Mouse (Mus musculus) myocyte (in vitro differentiated cells): ENCODE results near the gene Zdhhc15. TPM values are rescaled to one million over a fixed set of nuclear protein-coding genes. Genes with fewer than 3 reads are reported as not detected.
"Not testable (repeated sequence)": the region's sequence is repeated elsewhere in the genome, so short reads cannot be mapped to it uniquely, and the experiment has no call there.

Experiments used
- H3K27me3 ChIP-seq: one replicate; pipeline ENCODE4 v1.6.1; 2011; ENCODE audit not compliant: control insufficient read depth, insufficient read depth, insufficient read length
- H3K36me3 ChIP-seq: one replicate; pipeline ENCODE4 v1.6.1; 2011; ENCODE audit not compliant: control insufficient read depth, insufficient read depth
- H3K4me2 ChIP-seq: one replicate; pipeline ENCODE4 v1.6.1; 2011; ENCODE audit warnings: low read depth, control low read depth
- H3K4me3 ChIP-seq: one replicate; pipeline ENCODE4 v1.5.1; 2011; ENCODE audit warnings: mild to moderate bottlenecking, control low read depth, moderate library complexity
- H3K79me2 ChIP-seq: one replicate; pipeline ENCODE4 v1.6.1; 2011; ENCODE audit not compliant: control insufficient read depth, insufficient read depth
- H3ac ChIP-seq: one replicate; pipeline ENCODE4 v1.6.1; 2011; ENCODE audit not compliant: control insufficient read depth, insufficient read length
- CEBPB ChIP-seq: IDR thresholded peaks from 2 replicates; pipeline ENCODE4 v1.6.1; 2011; ENCODE audit warnings: mild to moderate bottlenecking, moderate library complexity; ENCODE audit not compliant: poor library complexity, insufficient read depth, severe bottlenecking
- E2F4 ChIP-seq: IDR thresholded peaks from one replicate; pipeline ENCODE4 v1.6.1; 2011; ENCODE audit warnings: mild to moderate bottlenecking, control low read depth, moderate library complexity; ENCODE audit not compliant: insufficient read depth
- MAX ChIP-seq: IDR thresholded peaks from one replicate; pipeline ENCODE4 v1.6.1; 2011; ENCODE audit warnings: low read depth, mild to moderate bottlenecking, control low read depth
- MYOD1 ChIP-seq, 3 experiments: IDR thresholded peaks; one replicate each; pipeline ENCODE4 v1.6.1; 2011; ENCODE audit warnings: control low read depth in 2 of 3, low read depth in 2 of 3, mild to moderate bottlenecking in 2 of 3, moderate library complexity in 1 of 3; ENCODE audit not compliant: insufficient read length in 2 of 3, control insufficient read depth in 1 of 3
- MYOG ChIP-seq, 3 experiments: IDR thresholded peaks; one replicate each; pipeline ENCODE4 v1.6.1; 2011; ENCODE audit warnings: control low read depth in 2 of 3, low read depth in 2 of 3, mild to moderate bottlenecking in 2 of 3; ENCODE audit not compliant: insufficient read length in 2 of 3, control insufficient read depth in 1 of 3, insufficient read depth in 1 of 3
- POLR2A ChIP-seq: IDR thresholded peaks from one replicate; pipeline ENCODE4 v1.6.1; 2011; ENCODE audit warnings: low read depth, mild to moderate bottlenecking, control low read depth, moderate library complexity; ENCODE audit not compliant: insufficient read length
- POLR2AphosphoS2 ChIP-seq: IDR thresholded peaks from one replicate; pipeline ENCODE4 v1.6.1; 2011; ENCODE audit warnings: low read depth, control low read depth; ENCODE audit not compliant: insufficient read length
- REST ChIP-seq: IDR thresholded peaks from one replicate; pipeline ENCODE4 v1.6.1; 2011; ENCODE audit warnings: mild to moderate bottlenecking, control low read depth, moderate library complexity; ENCODE audit not compliant: insufficient read depth, insufficient read length
- SRF ChIP-seq: IDR thresholded peaks from one replicate; pipeline ENCODE4 v1.6.1; 2011; ENCODE audit warnings: low read depth; ENCODE audit not compliant: control insufficient read depth, insufficient read length
- TCF12 ChIP-seq: IDR thresholded peaks from one replicate; pipeline ENCODE4 v1.6.1; 2011; ENCODE audit warnings: mild to moderate bottlenecking, control low read depth; ENCODE audit not compliant: poor library complexity, insufficient read depth, severe bottlenecking
- TCF3 ChIP-seq: IDR thresholded peaks from one replicate; pipeline ENCODE4 v1.6.1; 2011; ENCODE audit warnings: low read depth, control low read depth; ENCODE audit not compliant: insufficient read length
- USF1 ChIP-seq: IDR thresholded peaks from one replicate; pipeline ENCODE4 v1.6.1; 2011; ENCODE audit warnings: low read depth, mild to moderate bottlenecking, control low read depth, moderate library complexity
- polyA plus RNA-seq: library from polyadenylated mRNA; unstranded; fragments of >200 nt; fragmentation: generic; extraction: Trizol; gene quantifications from one replicate; pipeline ENCODE4 v1.2.1, GENCODE M21; 2012; ENCODE audit warnings: missing spikeins

The Zdhhc15 gene
- polyA plus RNA-seq, 1 experiment, result 0.56 TPM

- H3ac ChIP-seq, H3K27me3 ChIP-seq, H3K36me3 ChIP-seq, H3K79me2 ChIP-seq, H3K4me3 ChIP-seq, H3K4me2 ChIP-seq: not testable (repeated sequence)
Measured at GRCm38 (mm10) chrX:104602168-104602859, 68.5 kb downstream of the Zdhhc15 start.

GRCm38 (mm10) chrX:104573946-104574345 is 96.9 kb downstream of the Zdhhc15 start:
- no peaks in the 10 kb centered on the region for H3K27me3 ChIP-seq
- no peaks in the 10 kb centered on the region for H3K79me2 ChIP-seq
- no peak for TF ChIP-seq SRF
- TF ChIP-seq CEBPB, result no peak
- TF ChIP-seq TCF12, result no peak
- TF ChIP-seq E2F4, result no peak
- H3K36me3 ChIP-seq, result no peaks in the 10 kb centered on the region
- H3ac ChIP-seq, result no peak overlapping the region
- no peak overlapping the region for H3K4me2 ChIP-seq
- no peak overlapping the region for H3K4me3 ChIP-seq

DNA sequence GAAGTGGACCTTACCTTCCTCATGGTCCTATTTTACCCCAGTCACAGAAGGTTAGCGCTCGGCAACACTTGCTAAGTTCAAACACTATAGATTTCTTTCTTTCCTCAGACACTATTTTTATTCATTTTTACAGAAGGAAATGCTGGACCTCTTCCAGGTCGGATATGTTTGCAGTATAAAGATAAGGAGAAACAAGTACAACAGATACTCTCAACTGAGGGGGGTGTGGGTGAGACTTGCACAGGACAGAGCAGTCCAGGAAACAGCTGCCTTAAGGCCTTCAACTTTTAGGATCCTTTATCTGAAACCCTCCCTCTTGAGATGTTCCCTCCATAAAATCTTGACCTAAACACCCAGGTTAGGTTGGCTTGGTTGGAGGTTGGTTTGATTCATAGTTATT is 103.4 kb downstream of the Zdhhc15 start:
- TF ChIP-seq TCF3, result no peak
- TF ChIP-seq TCF12, result no peak
- TF ChIP-seq MYOG (IDR thresholded peaks at IDR 0.05; ENCODE audit: control insufficient read depth in 1 of 3, insufficient read depth in 1 of 3, insufficient read length in 2 of 3, low read depth in 2 of 3), result no peak
- TF ChIP-seq CEBPB, result no peak
- TF ChIP-seq E2F4, result no peak
- no peak for TF ChIP-seq POLR2AphosphoS2
- no peak for TF ChIP-seq SRF
- TF ChIP-seq USF1, result no peak
- TF ChIP-seq POLR2A, result no peak
- no peak for TF ChIP-seq REST
- no peak for TF ChIP-seq MAX
- TF ChIP-seq MYOD1 (IDR thresholded peaks at IDR 0.05; ENCODE audit: control insufficient read depth in 1 of 3, insufficient read length in 2 of 3, low read depth in 2 of 3), result no peak
- H3ac ChIP-seq, result no peak overlapping the region
- H3K36me3 ChIP-seq, result no peaks in the 10 kb centered on the region
- no peak overlapping the region for H3K4me2 ChIP-seq
- no peaks in the 10 kb centered on the region for H3K27me3 ChIP-seq
- H3K79me2 ChIP-seq, result no peaks in the 10 kb centered on the region
- H3K4me3 ChIP-seq, result no peak overlapping the region

GRCm38 (mm10) chrX:104545283-104545682 is 125.6 kb downstream of the Zdhhc15 start:
- Histone ChIP-seq H3K36me3 (no peaks in the 10 kb centered on the region), H3K4me2 (no peak overlapping the region), H3K4me3 (no peak overlapping the region), H3K27me3 (no peaks in the 10 kb centered on the region), H3K79me2 (no peaks in the 10 kb centered on the region), H3ac (no peak overlapping the region)
- TF ChIP-seq USF1 (no peak), POLR2A (no peak), MYOD1 (IDR thresholded peaks at IDR 0.05; ENCODE audit: control insufficient read depth in 1 of 3, insufficient read length in 2 of 3, low read depth in 2 of 3) (no peak), TCF3 (no peak), MYOG (IDR thresholded peaks at IDR 0.05; ENCODE audit: control insufficient read depth in 1 of 3, insufficient read depth in 1 of 3, insufficient read length in 2 of 3, low read depth in 2 of 3) (no peak), MAX (no peak), POLR2AphosphoS2 (no peak), TCF12 (no peak), CEBPB (no peak), E2F4 (no peak), REST (no peak)

DNA sequence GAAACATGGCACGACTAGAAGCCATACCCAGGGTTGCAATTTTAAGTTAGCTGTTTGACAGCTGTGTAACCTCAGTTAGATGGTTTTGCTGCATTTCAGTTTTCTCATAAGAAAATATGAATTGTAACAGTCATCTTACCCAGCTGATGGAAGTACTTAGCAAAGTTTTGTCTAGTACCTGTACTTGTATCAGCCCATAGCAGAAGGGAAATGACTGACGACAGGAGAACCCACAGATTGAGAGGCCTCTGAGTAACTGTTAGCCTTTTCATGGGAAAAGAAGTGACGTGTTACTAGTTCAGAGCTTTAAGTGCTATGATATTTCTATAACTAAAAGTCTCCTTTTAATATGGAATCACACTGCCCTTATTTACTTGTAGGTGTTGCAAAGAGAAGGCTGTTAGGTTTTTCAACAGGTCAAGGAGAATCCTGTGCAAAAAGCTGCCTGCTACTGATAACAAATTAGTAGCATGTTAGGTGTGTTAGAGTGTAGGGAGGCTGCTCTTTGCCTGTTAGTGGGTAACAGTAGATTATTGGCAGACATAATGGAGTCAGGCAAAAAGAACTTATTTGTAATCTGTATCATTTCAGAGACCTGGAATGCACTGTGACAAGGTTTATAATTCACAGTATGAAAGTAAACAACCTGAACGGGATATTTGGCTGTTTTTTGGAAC is 126.8 kb downstream of the Zdhhc15 start:
- H3K27me3 ChIP-seq, result no peaks in the 10 kb centered on the region
- TF ChIP-seq E2F4, result no peak
- TF ChIP-seq POLR2A, result no peak
- no peak for TF ChIP-seq TCF3
- no peak for TF ChIP-seq CEBPB
- TF ChIP-seq MYOG (IDR thresholded peaks at IDR 0.05; ENCODE audit: control insufficient read depth in 1 of 3, insufficient read depth in 1 of 3, insufficient read length in 2 of 3, low read depth in 2 of 3), result no peak
- TF ChIP-seq SRF, result no peak
- TF ChIP-seq USF1, result no peak
- TF ChIP-seq POLR2AphosphoS2, result no peak
- no peak for TF ChIP-seq MAX
- no peak for TF ChIP-seq TCF12
- no peak for TF ChIP-seq REST
- TF ChIP-seq MYOD1 (IDR thresholded peaks at IDR 0.05; ENCODE audit: control insufficient read depth in 1 of 3, insufficient read length in 2 of 3, low read depth in 2 of 3), result no peak
- no peaks in the 10 kb centered on the region for H3K36me3 ChIP-seq
- no peak overlapping the region for H3K4me2 ChIP-seq
- no peaks in the 10 kb centered on the region for H3K79me2 ChIP-seq
- no peak overlapping the region for H3ac ChIP-seq
- no peak overlapping the region for H3K4me3 ChIP-seq
